Mouse (Mus musculus): ENCODE measurements around the gene Cbx6.
A peak's percentile ranks its signal among the peaks of the same experiment; 100 is the strongest.

The Cbx6 gene

GRCm38 (mm10) chr15:79834130-79834880 is at the start of gene Cbx6, which contains the start of gene Npcd:
Gene Cbx6, minus strand, starts transcription at chr15:79834688.
Gene Npcd, minus strand, starts transcription at chr15:79834237.
- DNase-seq (ENCODE audit: low read depth, low spot score) = peak; percentile 95

DNA sequence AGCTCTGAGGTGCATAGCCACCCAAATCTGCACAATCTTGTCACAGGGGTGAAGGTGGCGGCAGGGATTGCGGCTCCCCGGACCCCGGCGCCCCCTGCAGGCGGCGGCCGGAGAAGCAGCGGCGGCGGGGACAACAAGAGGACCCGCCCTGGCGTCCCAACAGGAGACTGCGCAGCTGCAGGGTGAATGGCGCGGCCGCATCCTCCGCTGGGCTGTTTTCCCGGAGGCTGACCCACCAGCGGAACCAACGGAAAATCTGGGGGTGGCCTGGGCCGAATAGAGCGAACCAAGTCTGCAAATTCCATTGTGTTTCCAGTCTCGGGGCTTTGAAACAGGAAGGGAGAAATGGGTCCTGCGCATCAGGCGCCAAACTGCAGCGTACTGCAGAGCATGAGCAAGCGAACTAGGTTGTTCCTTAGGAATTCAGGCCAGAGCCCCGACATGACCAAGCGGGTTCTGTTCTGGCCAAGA is 48.9 kb upstream of the Cbx6 start:
- peak; percentile 79 for DNase-seq (ENCODE audit: low read depth, low spot score)

DNA sequence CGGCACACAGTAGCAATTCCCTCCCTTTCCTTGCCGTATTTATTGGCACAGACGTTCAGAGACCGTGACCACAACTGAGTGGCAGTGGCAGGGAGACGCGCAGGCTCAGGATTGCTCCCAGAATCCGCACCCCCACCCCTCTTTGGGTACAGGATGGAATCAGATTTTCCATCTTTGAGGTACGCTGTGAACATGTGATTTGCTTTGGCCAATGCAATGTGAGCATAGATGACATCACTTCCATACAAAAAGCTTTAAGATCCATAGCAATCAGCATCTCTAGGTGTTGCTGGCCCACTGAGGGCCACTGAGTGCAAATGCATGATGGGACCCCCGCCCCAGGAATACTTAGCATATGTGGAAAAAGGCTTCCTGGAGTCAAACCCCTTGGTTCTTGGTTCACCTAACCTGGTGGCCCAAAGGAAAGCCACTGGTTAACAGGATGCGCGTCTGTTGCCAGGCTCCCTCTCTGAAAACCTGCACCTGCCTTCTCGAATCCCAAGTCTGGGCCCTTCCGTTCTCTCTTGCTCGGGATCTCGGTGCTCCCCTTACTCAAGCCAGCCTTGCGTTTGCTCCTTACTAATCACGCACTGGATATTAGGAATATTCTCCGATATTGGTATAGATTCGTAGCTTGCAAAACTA is 48.3 kb upstream of the Cbx6 start:
- DNase-seq (ENCODE audit: low read depth, low spot score) = no peak

DNA sequence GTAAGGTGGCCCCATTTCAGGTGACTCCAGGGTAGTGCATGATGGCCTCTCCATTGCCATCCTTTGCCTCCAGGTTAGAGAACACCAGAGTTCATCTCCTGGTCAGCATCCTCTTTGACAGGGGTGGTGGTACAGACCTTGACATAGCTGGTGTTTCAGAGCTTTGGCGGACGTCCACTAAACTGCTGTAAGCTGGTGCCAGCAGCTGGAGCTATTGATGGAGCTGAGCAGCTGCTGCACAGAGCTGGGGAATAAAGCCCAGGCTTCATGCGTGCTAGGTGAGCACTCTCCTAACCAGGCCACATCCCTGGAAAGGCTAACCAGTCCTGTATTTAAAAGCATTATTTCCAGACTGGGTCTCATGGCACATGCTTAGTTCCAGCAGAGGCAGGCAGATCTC is 46.0 kb upstream of the Cbx6 start:
- DNase-seq (ENCODE audit: low read depth, low spot score) = no peak

DNA sequence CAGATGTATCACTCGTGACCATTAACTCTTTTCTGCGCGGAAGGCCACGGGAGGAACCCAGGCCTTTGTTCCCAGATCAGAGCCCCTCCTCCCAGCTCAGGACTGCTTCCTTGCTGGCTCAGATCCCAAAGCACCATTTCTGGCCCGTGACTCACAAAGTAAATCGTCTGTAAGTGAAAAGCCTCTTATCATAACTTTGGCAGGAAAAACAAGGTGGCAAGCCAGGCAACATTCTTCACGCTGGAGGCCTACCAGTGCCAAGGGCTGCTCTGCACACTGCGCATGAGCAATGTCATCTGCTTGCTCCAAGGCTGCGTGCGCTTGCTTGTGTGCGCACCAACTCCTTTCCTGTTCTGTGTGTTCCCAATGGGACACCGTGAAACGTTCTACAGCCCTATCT is 44.8 kb upstream of the Cbx6 start:
- no peak for DNase-seq (ENCODE audit: low read depth, low spot score)

GRCm38 (mm10) chr15:79878725-79879136 is 44.2 kb upstream of the Cbx6 start:
- no peak for DNase-seq (ENCODE audit: low read depth, low spot score)

GRCm38 (mm10) chr15:79875261-79875995 is 40.9 kb upstream of the Cbx6 start:
- no peak for DNase-seq (ENCODE audit: low read depth, low spot score)

DNA sequence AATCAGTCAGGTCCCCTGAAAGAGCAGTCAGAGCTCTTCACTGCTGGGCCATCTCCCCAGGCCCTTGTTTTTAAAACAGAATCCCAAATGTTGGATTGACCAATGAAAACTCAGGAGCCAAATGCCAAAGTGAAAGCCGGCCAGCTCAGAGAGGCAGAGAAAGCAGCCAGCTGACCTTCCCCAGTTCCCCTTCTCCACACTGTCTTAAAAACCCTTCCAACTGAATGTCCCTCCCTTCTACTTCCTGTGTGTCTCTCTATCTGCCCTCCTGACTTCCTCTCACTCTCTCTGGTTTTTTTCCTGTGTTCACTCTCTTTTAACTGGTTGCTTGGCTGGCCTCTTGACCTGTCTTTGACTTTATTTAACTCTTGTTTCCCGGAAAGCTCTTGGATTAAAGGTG is 39.5 kb upstream of the Cbx6 start:
- DNase-seq (ENCODE audit: low read depth, low spot score) = no peak

DNA sequence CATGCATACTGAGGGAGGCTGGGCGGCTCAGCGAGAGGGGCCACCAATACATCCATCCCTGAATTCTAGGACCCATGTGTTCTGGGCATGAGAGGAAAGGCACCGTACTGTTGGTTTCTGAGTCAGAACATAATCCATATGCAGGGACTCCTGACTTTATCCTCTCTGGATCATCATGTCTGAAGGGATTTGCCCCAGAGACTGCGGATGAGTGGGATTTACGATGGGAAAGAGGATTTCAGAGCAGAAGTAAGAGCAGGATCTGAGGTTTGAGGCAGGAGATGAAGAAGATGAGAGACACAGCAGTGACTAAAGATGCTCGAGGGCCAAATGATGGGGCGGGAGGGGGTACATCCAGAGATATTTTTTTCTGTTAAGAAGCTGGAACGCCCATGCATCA is 39.1 kb upstream of the Cbx6 start:
- no peak for DNase-seq (ENCODE audit: low read depth, low spot score)

DNA sequence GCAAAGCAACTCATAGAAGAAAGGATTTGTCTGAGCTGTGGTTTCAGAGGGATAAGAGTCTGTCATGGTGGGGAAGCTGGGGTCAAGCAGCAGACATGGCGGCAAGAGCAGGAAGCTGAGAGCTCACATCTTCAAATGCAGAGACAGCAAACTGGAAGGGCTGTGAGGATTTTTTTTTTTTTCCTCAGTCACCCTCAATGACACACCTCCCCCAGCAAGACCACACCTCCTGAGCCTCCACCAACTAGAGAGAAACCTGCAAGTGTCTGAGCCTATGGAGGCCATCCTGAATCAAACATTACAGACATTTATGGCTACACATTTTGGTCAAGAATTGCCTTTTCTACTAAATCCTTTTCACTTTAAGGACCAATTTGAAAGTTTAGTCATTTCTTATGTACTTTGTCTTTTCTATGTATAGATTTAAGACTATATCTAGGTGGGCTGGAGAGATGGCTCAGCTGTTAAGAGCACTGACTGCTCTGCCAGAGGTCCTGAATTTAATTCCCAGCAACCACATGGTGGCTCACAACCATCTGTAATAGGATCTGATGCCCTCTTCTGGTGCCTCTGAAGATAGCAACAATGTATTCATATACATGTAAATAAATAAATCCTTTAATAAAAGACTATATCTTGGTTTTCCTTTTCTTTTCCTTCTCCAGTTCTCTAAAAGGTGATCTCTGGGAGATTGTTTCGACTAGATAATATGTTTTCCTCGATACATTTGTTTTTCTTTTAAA is 32.9 kb upstream of the Cbx6 start:
- no peak for DNase-seq (ENCODE audit: low read depth, low spot score)

- no peak for DNase-seq (ENCODE audit: low read depth, low spot score)
Measured at GRCm38 (mm10) chr15:79859821-79860220, 25.3 kb upstream of the Cbx6 start.

GRCm38 (mm10) chr15:79858979-79859378 is 24.5 kb upstream of the Cbx6 start:
- DNase-seq (ENCODE audit: low read depth, low spot score) = no peak

DNA sequence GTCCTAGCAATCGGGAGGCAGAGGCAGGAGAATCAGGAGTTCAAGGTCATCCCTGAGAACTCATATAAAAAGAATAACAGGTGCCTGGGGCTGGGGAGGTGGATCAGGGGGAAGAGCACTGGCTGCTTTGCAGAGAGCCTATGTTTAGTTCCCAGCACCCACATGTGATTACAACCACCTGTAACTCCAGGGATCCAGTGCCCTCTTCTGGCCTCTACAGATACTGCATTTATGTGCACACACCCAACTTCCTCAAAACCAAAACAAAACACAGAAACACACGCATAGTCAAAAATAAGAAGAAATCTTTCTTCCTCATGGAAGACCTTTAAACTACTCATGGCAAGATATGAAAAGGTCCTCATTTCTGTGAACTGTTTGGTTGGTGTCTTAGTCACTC is 15.7 kb upstream of the Cbx6 start:
- no peak for DNase-seq (ENCODE audit: low read depth, low spot score)

- no peak for DNase-seq (ENCODE audit: low read depth, low spot score)
Measured at GRCm38 (mm10) chr15:79847100-79847499, 12.6 kb upstream of the Cbx6 start.

GRCm38 (mm10) chr15:79845986-79846385 is 11.5 kb upstream of the Cbx6 start:
- DNase-seq (ENCODE audit: low read depth, low spot score) = no peak

DNA sequence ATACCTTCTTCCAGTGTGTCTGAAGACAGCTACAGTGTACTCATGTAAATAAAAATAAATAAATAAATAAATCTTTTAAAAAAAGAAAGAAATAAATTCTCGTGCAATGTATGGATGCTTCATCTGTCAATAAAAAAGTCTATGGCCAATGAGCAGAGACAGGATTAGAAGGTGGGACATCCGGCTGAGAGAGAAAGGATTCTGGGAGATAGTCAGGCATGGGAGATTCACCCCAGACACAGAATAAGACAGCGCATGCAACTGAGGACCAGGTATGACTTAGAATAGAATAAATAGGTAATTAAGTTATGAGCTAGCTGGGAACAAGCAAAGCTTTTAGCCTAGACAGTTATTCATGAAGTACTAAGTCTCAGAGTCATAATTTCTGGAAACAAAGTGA is 8.5 kb upstream of the Cbx6 start:
- DNase-seq (ENCODE audit: low read depth, low spot score) = no peak

DNA sequence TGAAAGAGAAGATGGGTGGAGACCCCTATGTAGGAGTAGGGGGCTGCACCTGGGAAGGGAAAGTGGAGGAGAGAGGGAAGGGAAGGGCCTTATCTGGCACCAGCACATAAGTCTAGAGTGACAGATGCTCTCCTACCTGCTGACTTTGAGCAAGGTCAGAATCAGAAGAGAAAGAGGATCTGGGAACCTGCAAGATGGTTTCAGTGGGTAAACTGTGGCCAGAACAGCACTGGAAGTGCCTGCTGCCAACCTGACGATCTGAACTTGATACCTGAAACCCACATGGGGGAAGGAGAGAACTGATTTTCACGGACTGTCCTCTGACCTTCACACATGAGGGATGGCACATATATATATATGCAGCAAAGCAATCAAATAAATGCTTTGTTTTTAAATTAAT is 5.8 kb upstream of the Cbx6 start:
- DNase-seq (ENCODE audit: low read depth, low spot score) = no peak

- DNase-seq (ENCODE audit: low read depth, low spot score) = no peak
Measured at GRCm38 (mm10) chr15:79834881-79835260, 383 bp upstream of the Cbx6 start.

- no peak for DNase-seq (ENCODE audit: low read depth, low spot score)
Measured at GRCm38 (mm10) chr15:79833251-79834050, 1.0 kb downstream of the Cbx6 start.

GRCm38 (mm10) chr15:79832064-79832900 is 2.2 kb downstream of the Cbx6 start:
- peak; percentile 83 for DNase-seq (ENCODE audit: low read depth, low spot score)

All from forelimb bud, embryonic 11.5 days (tissue).